In genomic region chr16:75164969-75165726, GRCm38 (mm10) we compare ENCODE assay signal across 28 mouse cellular contexts.
A peak's percentile ranks its signal among the peaks of the same experiment; 100 is the strongest.
DNase-seq lines count a peak whose midpoint lies in the region; ATAC-seq lines count a peak whose summit lies in the region.
"Had no signal": no experiment of that assay in that cellular context is flagged by ENCODE, and none has a peak within 500 bp of the region (broad histone marks: within the 10 kb centered on the region; RNA-seq: fewer than 3 reads in every experiment).

No protein-coding gene starts in this region.

- no peaks in the 10 kb centered on the region for H3K9me3 ChIP-seq in intestine, embryonic 16.5 days (ENCODE audit: control insufficient read depth, low read length)
- no peaks in the 10 kb centered on the region for H3K9me3 ChIP-seq in kidney, embryonic 16.5 days (ENCODE audit: low read length)
- H3K9me3 ChIP-seq: forebrain, embryonic 13.5 days; heart, embryonic 15.5 days; midbrain, embryonic 10.5 days; midbrain, embryonic 15.5 days; neural tube, embryonic 12.5 days had no signal

- ATAC-seq in common myeloid progenitor, adult 5-6 weeks (replicated peaks; ENCODE audit: low read depth, poor library complexity, severe bottlenecking), result 0 out of 2 replicates have a peak, but pooled peaks have one; percentile 39
- ATAC-seq in intestine, embryonic 16.5 days, result peak; percentile 82
- peak; percentile 51; the same call in 1 of the 2 replicates for ATAC-seq in kidney, embryonic 16.5 days (ENCODE audit: low FRiP score, low TSS enrichment)
- no peak for ATAC-seq in megakaryocyte, adult 5-6 weeks (ENCODE audit: poor library complexity, severe bottlenecking)
- ATAC-seq: activated CD4-positive, CD25-positive, alpha-beta regulatory T cell, adult 4 months; forebrain, embryonic 13.5 days; hindbrain, embryonic 16.5 days; midbrain, embryonic 15.5 days had no signal

- H3K9ac ChIP-seq in intestine, embryonic 16.5 days (ENCODE audit: low read depth, low read length), result no peak overlapping the region
- no peak overlapping the region for H3K9ac ChIP-seq in kidney, embryonic 16.5 days (replicated peaks; ENCODE audit: low read length)
- H3K9ac ChIP-seq: forebrain, embryonic 13.5 days; heart, embryonic 15.5 days; liver, embryonic 14.5 days; midbrain, embryonic 15.5 days; neural tube, embryonic 12.5 days had no signal

- H3K4me2 ChIP-seq in intestine, embryonic 16.5 days (ENCODE audit: low read depth, low read length), result no peak overlapping the region
- no peak overlapping the region for H3K4me2 ChIP-seq in kidney, embryonic 16.5 days (replicated peaks; ENCODE audit: low read depth, low read length)
- H3K4me2 ChIP-seq: forebrain, embryonic 13.5 days; heart, embryonic 15.5 days; midbrain, embryonic 15.5 days; neural tube, embryonic 12.5 days had no signal

- no peak overlapping the region for H3K27ac ChIP-seq in intestine, embryonic 16.5 days (ENCODE audit: low read length)
- H3K27ac ChIP-seq in kidney, embryonic 16.5 days (ENCODE audit: low read length), result no peak overlapping the region
- H3K27ac ChIP-seq: forebrain, embryonic 13.5 days; heart, embryonic 15.5 days; liver, embryonic 14.5 days; macrophage; midbrain, embryonic 10.5 days; midbrain, embryonic 15.5 days; neural tube, embryonic 12.5 days; stomach, postnatal 0 days had no signal

- no peak overlapping the region for H3K4me3 ChIP-seq in intestine, embryonic 16.5 days (ENCODE audit: low read length)
- no peak overlapping the region for H3K4me3 ChIP-seq in kidney, embryonic 16.5 days (ENCODE audit: low read length)
- H3K4me3 ChIP-seq: forebrain, embryonic 13.5 days; heart, embryonic 15.5 days; midbrain, embryonic 10.5 days; midbrain, embryonic 15.5 days; neural tube, embryonic 12.5 days had no signal

- peak; percentile 40 to 58 for DNase-seq in kidney, postnatal 36 days
- DNase-seq in natural killer cell, adult 2 months (ENCODE audit: low spot score in 2 of 2), result no peak
- no peak for DNase-seq in frontal cortex, postnatal 36 days (ENCODE audit: low spot score in 2 of 2)
- DNase-seq: adrenal gland, adult 2 months; cerebellum, adult 2 months; cerebellum, postnatal 25 days; gastrocnemius, postnatal 36 days; left cerebral cortex, postnatal 4 days; lung, adult 2 months; lung, postnatal 10 days; right cerebral cortex, postnatal 4 days; thymus, adult 18-20 months; thymus, postnatal 25 days had no signal

- H3K36me3 ChIP-seq in intestine, embryonic 16.5 days (ENCODE audit: control insufficient read depth, insufficient read depth, low read length), result no peaks in the 10 kb centered on the region
- no peaks in the 10 kb centered on the region for H3K36me3 ChIP-seq in kidney, embryonic 16.5 days (ENCODE audit: insufficient read depth, low read length)
- H3K36me3 ChIP-seq: heart, embryonic 15.5 days; midbrain, embryonic 10.5 days; midbrain, embryonic 15.5 days; neural tube, embryonic 12.5 days had no signal

- 80% methylated on average over 6 of the region's 6 CpGs for WGBS in intestine, embryonic 16.5 days
- WGBS in kidney, embryonic 16.5 days, result 74% methylated on average over 6 of the region's 6 CpGs

- no peaks in the 10 kb centered on the region for H3K27me3 ChIP-seq in intestine, embryonic 16.5 days (replicated peaks; ENCODE audit: control insufficient read depth, insufficient read depth, low read length)
- H3K27me3 ChIP-seq in kidney, embryonic 16.5 days (ENCODE audit: insufficient read depth, low read length), result no peaks in the 10 kb centered on the region
- H3K27me3 ChIP-seq: CH12.LX; forebrain, embryonic 13.5 days; heart, embryonic 15.5 days; midbrain, embryonic 15.5 days; neural tube, embryonic 12.5 days had no signal

- H3K4me1 ChIP-seq in intestine, embryonic 16.5 days (ENCODE audit: control insufficient read depth, insufficient read depth, low read length), result no peaks in the 10 kb centered on the region
- H3K4me1 ChIP-seq in kidney, embryonic 16.5 days (ENCODE audit: insufficient read depth, low read length), result no peaks in the 10 kb centered on the region
- H3K4me1 ChIP-seq: forebrain, embryonic 13.5 days; heart, embryonic 15.5 days; midbrain, embryonic 10.5 days; midbrain, embryonic 15.5 days; neural tube, embryonic 12.5 days had no signal

Comparison
In these comparisons a context has a peak if more than half of its experiments do, and no peak if none do; other contexts are left out.
1. DNase-seq: peak in kidney, postnatal 36 days (2 of 2); none in natural killer cell, adult 2 months (0 of 2) and frontal cortex, postnatal 36 days (0 of 2).